Mouse (Mus musculus): ENCODE measurements around the gene Cog2.

Cog2 gene

DNA sequence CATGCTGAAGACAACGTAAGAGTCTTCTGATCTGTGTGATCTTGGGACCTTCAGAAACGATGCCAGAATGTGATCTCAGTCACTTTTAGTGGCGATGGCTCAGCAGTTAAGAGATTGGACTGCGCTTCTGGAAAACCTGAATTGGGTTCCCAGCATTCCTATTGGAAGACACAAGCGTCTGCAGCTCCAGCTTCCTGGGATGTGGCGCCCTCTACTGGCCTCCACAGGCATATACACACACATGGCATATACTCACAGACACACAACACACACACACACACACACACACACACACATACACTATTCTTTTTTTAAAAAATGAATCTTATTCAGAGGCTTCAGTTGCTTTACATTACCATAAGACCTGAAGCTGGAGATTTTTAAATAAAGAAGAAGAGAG is 30.8 kb upstream of the Cog2 start:
- no peaks in the 10 kb centered on the region for H3K36me3 ChIP-seq (ENCODE audit: insufficient read depth, low read length)
- no peaks in the 10 kb centered on the region for H3K27me3 ChIP-seq (ENCODE audit: insufficient read depth, low read length)
- no peaks in the 10 kb centered on the region for H3K9me3 ChIP-seq (ENCODE audit: low read length)
- no peak overlapping the region for H3K4me3 ChIP-seq (replicated peaks; ENCODE audit: low read length)
- TF ChIP-seq POU5F1 (IDR thresholded peaks at IDR 0.05; ENCODE audit: borderline replicate concordance, low read length) (no peak), NANOG (IDR thresholded peaks at IDR 0.05; ENCODE audit: borderline replicate concordance, low read length) (no peak), CTCF (conservative IDR thresholded peaks at IDR 0.05; ENCODE audit: low read length) (peak; percentile 71)
- H3K4me1 ChIP-seq (replicated peaks; ENCODE audit: low read depth, low read length) = peaks cover 8% of the 10 kb centered on the region

DNA sequence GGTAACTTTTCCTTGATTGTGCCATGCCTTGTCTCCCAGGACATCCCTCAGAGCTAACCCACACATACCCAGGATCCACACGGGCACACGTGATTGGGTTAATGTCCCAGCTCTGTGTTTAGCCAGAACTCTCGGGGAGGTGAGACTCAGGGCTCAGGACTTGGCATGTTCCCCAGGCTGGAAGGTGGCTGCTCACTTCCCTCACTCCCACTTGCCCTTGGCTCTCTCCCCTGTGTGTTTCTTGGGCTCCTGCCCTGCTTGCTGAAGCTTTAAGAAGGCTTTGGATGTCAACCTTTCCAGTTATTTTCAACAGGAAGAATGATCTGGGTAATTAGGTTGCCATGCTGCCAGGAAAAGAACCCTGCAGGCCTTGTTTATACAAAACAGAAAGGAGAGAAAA is 26.2 kb upstream of the Cog2 start:
- H3K9me3 ChIP-seq (ENCODE audit: low read length) = no peaks in the 10 kb centered on the region
- peaks cover 6% of the 10 kb centered on the region for H3K4me1 ChIP-seq (replicated peaks; ENCODE audit: low read depth, low read length)
- no peak overlapping the region for H3K4me3 ChIP-seq (replicated peaks; ENCODE audit: low read length)
- H3K36me3 ChIP-seq (ENCODE audit: insufficient read depth, low read length) = no peaks in the 10 kb centered on the region
- no peaks in the 10 kb centered on the region for H3K27me3 ChIP-seq (ENCODE audit: insufficient read depth, low read length)
- TF ChIP-seq CTCF (conservative IDR thresholded peaks at IDR 0.05; ENCODE audit: low read length) (no peak), POU5F1 (IDR thresholded peaks at IDR 0.05; ENCODE audit: borderline replicate concordance, low read length) (no peak), NANOG (IDR thresholded peaks at IDR 0.05; ENCODE audit: borderline replicate concordance, low read length) (no peak)

DNA sequence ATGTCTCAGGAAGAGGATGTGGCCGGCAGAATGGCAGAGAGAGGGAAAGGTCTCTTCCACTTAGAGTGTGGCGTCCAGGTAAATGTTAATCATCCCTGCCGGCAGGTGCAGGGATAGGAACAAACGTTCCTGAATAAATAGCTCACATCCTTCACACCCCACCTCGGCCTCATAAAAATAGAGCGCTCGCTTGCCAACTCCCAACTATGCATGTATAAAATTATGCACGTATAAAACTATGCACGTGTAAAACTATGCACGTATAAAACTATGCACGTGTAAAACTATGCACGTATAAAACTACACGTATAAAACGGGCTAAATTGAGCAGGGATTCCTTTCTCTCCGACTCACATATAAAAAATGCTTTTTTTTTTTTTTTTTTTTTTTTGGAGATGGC is 25.6 kb upstream of the Cog2 start:
- TF ChIP-seq NANOG (IDR thresholded peaks at IDR 0.05; ENCODE audit: borderline replicate concordance, low read length) (no peak), CTCF (conservative IDR thresholded peaks at IDR 0.05; ENCODE audit: low read length) (no peak), POU5F1 (IDR thresholded peaks at IDR 0.05; ENCODE audit: borderline replicate concordance, low read length) (no peak)
- Histone ChIP-seq H3K9me3 (ENCODE audit: low read length) (no peaks in the 10 kb centered on the region), H3K4me3 (replicated peaks; ENCODE audit: low read length) (no peak overlapping the region), H3K27me3 (ENCODE audit: insufficient read depth, low read length) (no peaks in the 10 kb centered on the region), H3K36me3 (ENCODE audit: insufficient read depth, low read length) (no peaks in the 10 kb centered on the region), H3K4me1 (replicated peaks; ENCODE audit: low read depth, low read length) (peaks cover 5% of the 10 kb centered on the region; the same call in 1 of the 2 replicates)

DNA sequence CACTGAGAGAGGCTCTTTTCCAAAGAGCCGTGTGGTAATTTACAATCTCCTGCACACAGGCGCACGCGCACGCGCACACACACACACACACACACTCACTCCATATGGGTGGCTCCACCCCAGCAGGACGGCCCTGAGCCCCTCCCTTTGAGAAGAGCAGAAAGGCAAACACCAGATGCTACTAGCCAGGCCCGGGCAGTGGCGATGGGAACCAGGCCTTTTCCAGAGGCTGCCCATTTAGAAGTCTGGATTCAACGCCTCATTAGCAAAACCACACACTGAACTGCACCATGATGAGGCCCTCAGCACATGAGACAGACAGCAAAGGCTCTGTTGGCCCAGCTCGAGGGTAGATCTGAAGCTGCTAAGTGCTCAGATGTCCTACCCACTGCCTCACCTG is 24.9 kb upstream of the Cog2 start:
- Histone ChIP-seq H3K4me1 (replicated peaks; ENCODE audit: low read depth, low read length) (peaks cover 5% of the 10 kb centered on the region; the same call in 1 of the 2 replicates), H3K9me3 (ENCODE audit: low read length) (no peaks in the 10 kb centered on the region), H3K27me3 (ENCODE audit: insufficient read depth, low read length) (no peaks in the 10 kb centered on the region), H3K36me3 (ENCODE audit: insufficient read depth, low read length) (no peaks in the 10 kb centered on the region), H3K4me3 (replicated peaks; ENCODE audit: low read length) (no peak overlapping the region)
- TF ChIP-seq CTCF (conservative IDR thresholded peaks at IDR 0.05; ENCODE audit: low read length) (no peak), POU5F1 (IDR thresholded peaks at IDR 0.05; ENCODE audit: borderline replicate concordance, low read length) (no peak), NANOG (IDR thresholded peaks at IDR 0.05; ENCODE audit: borderline replicate concordance, low read length) (no peak)

DNA sequence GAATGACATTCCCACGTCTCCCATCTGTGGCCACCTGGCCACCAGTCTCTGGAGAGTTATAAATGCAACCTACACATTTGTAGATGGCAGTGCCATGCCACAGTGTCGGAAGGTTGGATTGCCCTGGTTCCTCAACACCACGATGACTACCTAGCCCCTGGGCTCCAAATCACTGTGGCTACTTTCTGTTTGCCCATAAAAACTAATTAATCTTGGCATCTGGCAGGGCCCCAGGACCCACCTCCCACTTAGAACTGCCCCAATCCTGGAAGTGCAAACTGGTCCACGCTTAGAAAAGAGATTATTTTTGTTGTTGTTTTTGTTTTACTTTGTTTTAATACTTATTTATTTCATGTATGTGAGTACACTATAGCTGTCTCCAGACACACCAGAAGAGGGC is 24.3 kb upstream of the Cog2 start:
- no peaks in the 10 kb centered on the region for H3K9me3 ChIP-seq (ENCODE audit: low read length)
- no peaks in the 10 kb centered on the region for H3K36me3 ChIP-seq (ENCODE audit: insufficient read depth, low read length)
- TF ChIP-seq POU5F1 (IDR thresholded peaks at IDR 0.05; ENCODE audit: borderline replicate concordance, low read length) = no peak
- no peak for TF ChIP-seq NANOG (IDR thresholded peaks at IDR 0.05; ENCODE audit: borderline replicate concordance, low read length)
- no peak for TF ChIP-seq CTCF (conservative IDR thresholded peaks at IDR 0.05; ENCODE audit: low read length)
- H3K4me3 ChIP-seq (replicated peaks; ENCODE audit: low read length) = no peak overlapping the region
- H3K27me3 ChIP-seq (ENCODE audit: insufficient read depth, low read length) = no peaks in the 10 kb centered on the region
- peaks cover 6% of the 10 kb centered on the region; the same call in 1 of the 2 replicates for H3K4me1 ChIP-seq (replicated peaks; ENCODE audit: low read depth, low read length)

DNA sequence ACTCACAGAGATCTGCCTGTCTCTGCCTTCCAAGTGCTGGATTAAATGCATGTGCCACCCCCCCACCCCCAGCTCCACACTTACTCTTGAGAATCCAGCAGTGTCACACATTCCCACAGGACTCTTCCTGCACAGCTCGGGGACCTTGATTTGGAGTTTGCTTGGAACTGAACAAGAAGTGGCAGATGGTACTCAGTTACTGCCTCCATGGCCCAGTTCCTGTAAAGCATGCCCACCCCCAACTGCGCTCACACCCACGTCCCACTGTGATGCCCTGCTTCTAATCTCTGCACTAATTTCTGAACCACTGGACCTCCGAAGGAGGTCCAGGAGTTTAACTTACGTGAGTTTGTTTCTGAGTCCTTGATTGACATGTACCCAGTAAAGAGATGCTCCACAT is 23.7 kb upstream of the Cog2 start:
- peaks cover 8% of the 10 kb centered on the region; the same call in 1 of the 2 replicates for H3K4me1 ChIP-seq (replicated peaks; ENCODE audit: low read depth, low read length)
- no peaks in the 10 kb centered on the region for H3K36me3 ChIP-seq (ENCODE audit: insufficient read depth, low read length)
- no peak overlapping the region for H3K4me3 ChIP-seq (replicated peaks; ENCODE audit: low read length)
- H3K27me3 ChIP-seq (ENCODE audit: insufficient read depth, low read length) = no peaks in the 10 kb centered on the region
- TF ChIP-seq NANOG (IDR thresholded peaks at IDR 0.05; ENCODE audit: borderline replicate concordance, low read length) (no peak), CTCF (conservative IDR thresholded peaks at IDR 0.05; ENCODE audit: low read length) (no peak), POU5F1 (IDR thresholded peaks at IDR 0.05; ENCODE audit: borderline replicate concordance, low read length) (no peak)
- no peaks in the 10 kb centered on the region for H3K9me3 ChIP-seq (ENCODE audit: low read length)

DNA sequence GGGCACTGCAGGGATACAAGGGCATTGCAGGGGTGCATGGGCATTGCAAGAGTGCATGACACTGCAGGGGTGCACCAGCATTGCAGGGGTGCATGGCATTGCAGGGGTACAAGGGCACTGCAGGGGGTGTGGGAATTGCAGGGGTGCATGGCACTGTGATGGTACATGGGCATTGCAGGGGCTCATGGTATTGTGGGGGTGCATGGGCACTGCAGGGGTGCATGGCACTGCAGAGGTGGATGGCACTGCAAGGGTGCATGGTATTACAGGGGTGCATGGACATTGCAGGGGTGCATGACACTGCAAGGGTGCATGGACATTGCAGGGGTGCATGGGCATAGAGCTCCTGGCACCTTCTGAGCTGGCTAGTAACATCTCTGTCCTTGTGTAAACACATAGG is 22.2 kb upstream of the Cog2 start:
- no peak for TF ChIP-seq NANOG (IDR thresholded peaks at IDR 0.05; ENCODE audit: borderline replicate concordance, low read length)
- no peak for TF ChIP-seq CTCF (conservative IDR thresholded peaks at IDR 0.05; ENCODE audit: low read length)
- TF ChIP-seq POU5F1 (IDR thresholded peaks at IDR 0.05; ENCODE audit: borderline replicate concordance, low read length) = no peak
- Histone ChIP-seq H3K36me3 (ENCODE audit: insufficient read depth, low read length) (no peaks in the 10 kb centered on the region), H3K4me1 (replicated peaks; ENCODE audit: low read depth, low read length) (peaks cover 8% of the 10 kb centered on the region; the same call in 1 of the 2 replicates), H3K27me3 (ENCODE audit: insufficient read depth, low read length) (no peaks in the 10 kb centered on the region), H3K4me3 (replicated peaks; ENCODE audit: low read length) (no peak overlapping the region), H3K9me3 (ENCODE audit: low read length) (0 out of 2 replicates have a peak, but pooled peaks cover 6% of the 10 kb centered on the region)

DNA sequence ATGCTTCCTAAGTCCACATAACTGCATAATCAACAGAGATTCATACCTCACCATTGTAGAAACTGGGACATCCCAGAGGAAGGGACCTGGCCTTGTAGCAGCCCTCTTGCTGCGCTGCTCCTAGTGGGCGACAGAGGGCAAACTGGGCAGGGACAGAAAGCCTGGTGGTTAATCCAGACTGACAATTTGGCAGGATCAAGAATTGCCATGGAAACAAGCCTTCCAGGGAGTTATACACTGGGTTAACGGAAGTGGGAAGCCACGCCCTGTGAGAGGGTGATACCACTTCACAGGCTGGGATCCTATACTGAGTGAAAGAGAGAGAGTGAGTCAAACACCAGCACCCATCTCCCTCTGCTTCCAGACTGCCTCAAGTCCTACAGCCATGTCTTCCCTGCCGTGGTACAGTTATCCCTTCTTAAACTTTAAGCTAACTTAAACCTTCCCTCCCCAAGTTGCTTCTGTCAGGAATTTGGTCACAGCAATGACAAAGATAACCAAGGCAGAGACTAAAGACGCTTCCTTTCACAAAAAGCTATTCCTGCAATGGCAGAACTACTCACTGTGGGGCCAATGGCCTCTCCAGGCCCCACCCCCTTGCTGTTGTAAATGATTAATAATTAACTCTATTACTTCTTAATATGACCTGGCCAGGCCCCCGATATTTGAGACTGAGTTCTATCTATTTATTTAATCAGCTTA is 21.2 kb upstream of the Cog2 start:
- peaks cover 8% of the 10 kb centered on the region; the same call in 1 of the 2 replicates for H3K4me1 ChIP-seq (replicated peaks; ENCODE audit: low read depth, low read length)
- no peaks in the 10 kb centered on the region for H3K27me3 ChIP-seq (ENCODE audit: insufficient read depth, low read length)
- no peaks in the 10 kb centered on the region for H3K36me3 ChIP-seq (ENCODE audit: insufficient read depth, low read length)
- 0 out of 2 replicates have a peak, but pooled peaks cover 11% of the 10 kb centered on the region for H3K9me3 ChIP-seq (ENCODE audit: low read length)
- no peak for TF ChIP-seq CTCF (conservative IDR thresholded peaks at IDR 0.05; ENCODE audit: low read length)
- TF ChIP-seq POU5F1 (IDR thresholded peaks at IDR 0.05; ENCODE audit: borderline replicate concordance, low read length) = no peak
- no peak for TF ChIP-seq NANOG (IDR thresholded peaks at IDR 0.05; ENCODE audit: borderline replicate concordance, low read length)
- H3K4me3 ChIP-seq (replicated peaks; ENCODE audit: low read length) = no peak overlapping the region

DNA sequence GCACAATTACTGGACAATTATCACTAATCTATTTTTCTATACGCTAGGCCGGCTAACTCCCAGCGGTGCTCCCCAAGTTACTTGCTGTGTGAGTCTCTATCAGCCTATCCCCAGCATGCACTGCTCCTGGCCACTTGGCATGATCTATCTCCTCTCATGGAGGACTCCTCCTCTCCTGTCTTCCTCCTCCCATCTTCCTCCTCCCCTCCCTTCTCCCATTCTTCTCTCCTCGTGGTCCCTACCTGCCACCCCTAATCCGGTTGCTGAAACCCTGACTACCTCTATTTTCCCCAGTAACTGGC is 20.7 kb upstream of the Cog2 start:
- Histone ChIP-seq H3K4me1 (replicated peaks; ENCODE audit: low read depth, low read length) (peaks cover 8% of the 10 kb centered on the region; the same call in 1 of the 2 replicates), H3K36me3 (ENCODE audit: insufficient read depth, low read length) (no peaks in the 10 kb centered on the region), H3K27me3 (ENCODE audit: insufficient read depth, low read length) (no peaks in the 10 kb centered on the region), H3K9me3 (ENCODE audit: low read length) (0 out of 2 replicates have a peak, but pooled peaks cover 11% of the 10 kb centered on the region), H3K4me3 (replicated peaks; ENCODE audit: low read length) (no peak overlapping the region)
- TF ChIP-seq NANOG (IDR thresholded peaks at IDR 0.05; ENCODE audit: borderline replicate concordance, low read length) = no peak
- TF ChIP-seq POU5F1 (IDR thresholded peaks at IDR 0.05; ENCODE audit: borderline replicate concordance, low read length) = no peak
- no peak for TF ChIP-seq CTCF (conservative IDR thresholded peaks at IDR 0.05; ENCODE audit: low read length)

All from E14TG2a.4 (cell line).